Mouse (Mus musculus) c-Kit-positive CD71-positive TER-119-positive erythroid progenitor cells, embryonic 14.5 days (primary cell): ENCODE measurements around the gene Ccm2.
"Not testable (repeated sequence)": the region's sequence is repeated elsewhere in the genome, so short reads cannot be mapped to it uniquely, and the experiment has no call there.

Source experiments
- DNase-seq: peaks from one replicate; pipeline ENCODE4 v3.0.0-alpha.2; 2013; ENCODE audit warnings: low spot score

The Ccm2 gene

GRCm38 (mm10) chr11:6546205-6547013, at the start of gene Ccm2:
Gene Ccm2, plus strand, starts transcription at chr11:6546887.
- DNase-seq, result peak; percentile 93

GRCm38 (mm10) chr11:6497311-6497948, 49.3 kb upstream of the Ccm2 start:
- no peak for DNase-seq

- no peak for DNase-seq
Observed at GRCm38 (mm10) chr11:6502506-6502905, 44.2 kb upstream of the Ccm2 start.

- DNase-seq, result no peak
Observed at GRCm38 (mm10) chr11:6504226-6504625, 42.5 kb upstream of the Ccm2 start.

- no peak for DNase-seq
Observed at GRCm38 (mm10) chr11:6504689-6505088, 42.0 kb upstream of the Ccm2 start.

- no peak for DNase-seq
Observed at GRCm38 (mm10) chr11:6506516-6506915, 40.2 kb upstream of the Ccm2 start.

GRCm38 (mm10) chr11:6508269-6508876, 38.3 kb upstream of the Ccm2 start:
- DNase-seq, result no peak

GRCm38 (mm10) chr11:6514837-6515236, 31.9 kb upstream of the Ccm2 start:
- no peak for DNase-seq

- no peak for DNase-seq
Observed at GRCm38 (mm10) chr11:6519491-6520033, 27.1 kb upstream of the Ccm2 start.

GRCm38 (mm10) chr11:6520507-6521173, 26.0 kb upstream of the Ccm2 start, which contains the start of gene Myo1g:
Gene Myo1g, minus strand, starts transcription at chr11:6520965.
- DNase-seq, result no peak

GRCm38 (mm10) chr11:6522782-6523525, 23.7 kb upstream of the Ccm2 start:
- DNase-seq, result no peak

- no peak for DNase-seq
Observed at GRCm38 (mm10) chr11:6523662-6524088, 23.0 kb upstream of the Ccm2 start.

- no peak for DNase-seq
Observed at GRCm38 (mm10) chr11:6524165-6524879, 22.4 kb upstream of the Ccm2 start.

- DNase-seq, result no peak
Observed at GRCm38 (mm10) chr11:6524880-6525238, 21.8 kb upstream of the Ccm2 start.

- DNase-seq, result no peak
Observed at GRCm38 (mm10) chr11:6525241-6525640, 21.4 kb upstream of the Ccm2 start.

GRCm38 (mm10) chr11:6526526-6527255, 20.0 kb upstream of the Ccm2 start:
- not testable (repeated sequence) for DNase-seq

GRCm38 (mm10) chr11:6527256-6528185, 19.2 kb upstream of the Ccm2 start:
- no peak for DNase-seq

- DNase-seq, result peak; percentile 99
Observed at GRCm38 (mm10) chr11:6528186-6529006, 18.3 kb upstream of the Ccm2 start.
